Mouse (Mus musculus): ENCODE data around the gene Gm10842.

GRCm38 (mm10) chr11:105143564-105143963, 3.1 kb upstream of the Gm10842 start:
- TF ChIP-seq EP300 (IDR thresholded peaks at IDR 0.05; ENCODE audit: low read depth) (peak; percentile 65), CTCF (IDR thresholded peaks at IDR 0.05; ENCODE audit: low read depth) (no peak)

Measured in liver, embryonic 14.5 days (tissue).